Mouse (Mus musculus) erythroblast, embryonic 14.5 days (primary cell): ENCODE measurements around the gene Hsf2bp.

Source experiments
- GATA1 ChIP-seq: IDR thresholded peaks from 2 replicates; pipeline ENCODE4 v1.6.1; 2012; ENCODE audit warnings: low read length, inconsistent platforms, mixed read lengths
- TAL1 ChIP-seq: IDR thresholded peaks from 3 replicates; pipeline ENCODE4 v1.6.1; 2012; ENCODE audit warnings: low read length, inconsistent platforms, mixed read lengths

DNA sequence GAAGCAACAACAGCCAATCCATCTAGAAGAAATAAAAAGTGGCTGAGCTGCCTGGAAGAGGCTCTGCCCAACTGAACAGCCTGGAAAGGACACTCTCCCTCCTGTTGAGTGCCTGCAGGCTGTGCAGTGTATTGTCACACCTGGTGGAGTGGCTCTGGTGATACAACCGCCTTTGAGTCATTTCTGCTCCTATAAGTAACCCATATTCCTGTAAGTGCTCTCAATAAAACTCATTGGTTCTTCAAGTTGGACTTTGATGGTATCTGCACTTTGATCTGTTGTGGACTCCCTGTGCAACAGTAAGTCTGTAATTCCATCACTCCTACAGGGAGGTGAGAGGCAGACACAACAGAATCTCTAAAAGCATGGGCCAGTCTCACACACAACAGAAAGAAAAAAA lies 42.8 kb downstream of the Hsf2bp start:
- TF ChIP-seq GATA1 (no peak), TAL1 (no peak)
